16 mouse cellular contexts compared by ENCODE assay signal in genomic region chr4:142039662-142040353, GRCm38 (mm10). TPM values are rescaled to one million over a fixed set of nuclear protein-coding genes. Genes with fewer than 3 reads are reported as not detected.
DNase-seq lines count a peak whose midpoint lies in the region; ATAC-seq lines count a peak whose summit lies in the region.
"Had no signal": no experiment of that assay in that cellular context is flagged by ENCODE, and none has a peak within 500 bp of the region (broad histone marks: within the 10 kb centered on the region; RNA-seq: fewer than 3 reads in every experiment).

No protein-coding gene starts in this region.

- no peak overlapping the region; the same call in 1 of the 2 replicates for H3K9ac ChIP-seq in heart, embryonic 14.5 days (ENCODE audit: low read length)
- no peak overlapping the region for H3K9ac ChIP-seq in liver, embryonic 11.5 days (ENCODE audit: low read depth, low read length)
- H3K9ac ChIP-seq: embryonic facial prominence, embryonic 12.5 days; hindbrain, embryonic 12.5 days had no signal

- no peak overlapping the region for H3K4me3 ChIP-seq in heart, embryonic 14.5 days (ENCODE audit: control insufficient read depth in 1 of 2, insufficient read depth in 1 of 2, low read depth in 1 of 2, low read length in 2 of 2)
- no peak overlapping the region for H3K4me3 ChIP-seq in liver, embryonic 11.5 days (ENCODE audit: low read depth, low read length)
- H3K4me3 ChIP-seq: embryonic facial prominence, embryonic 12.5 days; hindbrain, embryonic 12.5 days; left cerebral cortex, adult 2 months had no signal

- peak overlapping the region; percentile 78 to 83 for H3K27ac ChIP-seq in heart, embryonic 14.5 days (replicated peaks in 1 of 2; ENCODE audit: control insufficient read depth in 1 of 2, insufficient read depth in 1 of 2, low read depth in 2 of 2, low read length in 2 of 2)
- H3K27ac ChIP-seq in liver, embryonic 11.5 days (ENCODE audit: low read depth, low read length): no peak overlapping the region
- H3K27ac ChIP-seq: embryonic facial prominence, embryonic 12.5 days; hindbrain, embryonic 12.5 days had no signal

- DNase-seq in heart, adult 9 months (ENCODE audit: low spot score in 2 of 2): no peak
- no peak for DNase-seq in liver, embryonic 11.5 days (ENCODE audit: low spot score)
- no peak for DNase-seq in retina, embryonic 14.5 days (ENCODE audit: low spot score)
- no peak for DNase-seq in right cerebral cortex, postnatal 10 days (ENCODE audit: low spot score in 2 of 2)
- DNase-seq: cerebellum, adult 9-10 months; kidney, postnatal 36 days; lung, adult 2 months; right cerebral cortex, adult 18-20 months had no signal

- no peak overlapping the region for H3K4me2 ChIP-seq in heart, embryonic 14.5 days (ENCODE audit: low read length)
- H3K4me2 ChIP-seq in liver, embryonic 11.5 days: no peak overlapping the region; the same call in 1 of the 2 replicates
- H3K4me2 ChIP-seq: embryonic facial prominence, embryonic 12.5 days; hindbrain, embryonic 12.5 days had no signal

- no peaks in the 10 kb centered on the region for H3K27me3 ChIP-seq in heart, embryonic 14.5 days (ENCODE audit: control insufficient read depth, insufficient read depth, low read length)
- peaks cover 13% of the 10 kb centered on the region for H3K27me3 ChIP-seq in liver, embryonic 11.5 days (replicated peaks; ENCODE audit: control insufficient read depth, insufficient read depth, low read length)
- H3K27me3 ChIP-seq: embryonic facial prominence, embryonic 12.5 days; hindbrain, embryonic 12.5 days had no signal

- WGBS in heart, embryonic 14.5 days: 23% methylated on average over 9 of the region's 9 CpGs
- 45% methylated on average over 9 of the region's 9 CpGs for WGBS in liver, embryonic 11.5 days

- no peaks in the 10 kb centered on the region for H3K9me3 ChIP-seq in heart, embryonic 14.5 days (ENCODE audit: control insufficient read depth, low read length)
- H3K9me3 ChIP-seq in liver, embryonic 11.5 days (ENCODE audit: control insufficient read depth, low read length): no peaks in the 10 kb centered on the region
- H3K9me3 ChIP-seq: embryonic facial prominence, embryonic 12.5 days; hindbrain, embryonic 12.5 days had no signal

- peaks cover 14% of the 10 kb centered on the region for H3K36me3 ChIP-seq in heart, embryonic 14.5 days (ENCODE audit: control insufficient read depth, insufficient read depth, low read length)
- no peaks in the 10 kb centered on the region for H3K36me3 ChIP-seq in liver, embryonic 11.5 days (ENCODE audit: control insufficient read depth, insufficient read depth, low read length)
- H3K36me3 ChIP-seq: embryonic facial prominence, embryonic 12.5 days; hindbrain, embryonic 12.5 days had no signal

- ATAC-seq in heart, embryonic 14.5 days (ENCODE audit: insufficient number of reproducible peaks, insufficient read depth, low FRiP score, low read depth): peak; percentile 69
- peak; percentile 63; the same call in 1 of the 2 replicates for ATAC-seq in erythroid progenitor cell, adult 5-6 weeks (replicated peaks; ENCODE audit: low FRiP score, poor library complexity, severe bottlenecking)
- peak; percentile 93 for ATAC-seq in liver, embryonic 11.5 days (replicated peaks; ENCODE audit: low FRiP score)
- ATAC-seq in megakaryocyte progenitor cell, adult 5-6 weeks (replicated peaks; ENCODE audit: poor library complexity): peak; percentile 84
- ATAC-seq: forebrain, embryonic 16.5 days had no signal

- H3K4me1 ChIP-seq in heart, embryonic 14.5 days (ENCODE audit: control insufficient read depth in 2 of 2, insufficient read depth in 2 of 2, low read length in 2 of 2): peaks cover 49 to 51% of the 10 kb centered on the region in 2 experiments
- peaks cover 17% of the 10 kb centered on the region for H3K4me1 ChIP-seq in liver, embryonic 11.5 days (replicated peaks; ENCODE audit: control insufficient read depth, insufficient read depth, low read length)

RNA-seq across cellular contexts. Expression of gene Fhad1, which starts 24.9 kb away (rescaled TPM):
- polyA plus RNA-seq in heart, embryonic 14.5 days (2014; fragmentation: Nextera tagmentation; extraction: Ambion mirVana): 2.5 and 3.3 TPM in 2 replicates
- total RNA-seq in erythroid progenitor cell, adult 5-6 weeks (2015; ENCODE audit: low replicate concordance): not detected in 2 replicates
- not detected in 2 replicates for total RNA-seq in erythroid progenitor cell, adult 5-6 weeks (2017; ENCODE audit: low replicate concordance)
- 0.69 and 1.8 TPM in 2 replicates for polyA plus RNA-seq in liver, embryonic 11.5 days (2014; fragmentation: Nextera tagmentation; extraction: Ambion mirVana)
- total RNA-seq in megakaryocyte progenitor cell, adult 5-6 weeks (2015): 0.20 TPM in 1 of 2 replicates, not detected in the other
- 1.2 TPM in 1 of 2 replicates, not detected in the other for total RNA-seq in megakaryocyte progenitor cell, adult 5-6 weeks (2017)
- total RNA-seq: neutrophil, adult 5-6 weeks had no signal

RNA-seq across cellular contexts. Expression of gene Tmem51, which starts 44.3 kb away (rescaled TPM):
- 35.6 and 36.4 TPM in 2 replicates for polyA plus RNA-seq in heart, embryonic 14.5 days (2014; fragmentation: Nextera tagmentation; extraction: Ambion mirVana)
- total RNA-seq in erythroid progenitor cell, adult 5-6 weeks (2015; ENCODE audit: low replicate concordance): 1.8 TPM in 1 of 2 replicates, not detected in the other
- total RNA-seq in erythroid progenitor cell, adult 5-6 weeks (2017; ENCODE audit: low replicate concordance): 1.2 and 1.4 TPM in 2 replicates
- polyA plus RNA-seq in liver, embryonic 11.5 days (2014; fragmentation: Nextera tagmentation; extraction: Ambion mirVana): 16.7 and 17.7 TPM in 2 replicates
- total RNA-seq in megakaryocyte progenitor cell, adult 5-6 weeks (2015): 0.47 TPM in 1 of 2 replicates, not detected in the other
- 0.41 and 0.87 TPM in 2 replicates for total RNA-seq in megakaryocyte progenitor cell, adult 5-6 weeks (2017)
